Mouse (Mus musculus) forebrain, embryonic 15.5 days (tissue): ENCODE measurements at regions not wholly inside any gene's neighbourhood (a gene's known extent, or its start where the extent isn't known, plus 50 kb on each side); places are given as distances from the start of the nearest gene placed in this dataset.

Experiments
- ATAC-seq: fragments of 200-750 bp; cut with Nextera tagmentation; replicated peaks from 2 replicates; pipeline ENCODE4 v1.8.0; 2017; ENCODE audit warnings: mild to moderate bottlenecking, moderate TSS enrichment, moderate library complexity
- H3K27ac ChIP-seq: fragments of 300-500 bp; sonication (generic); replicated peaks from 2 replicates; pipeline ENCODE4 v1.5.1; 2015; ENCODE audit warnings: mild to moderate bottlenecking, inconsistent platforms
- H3K27me3 ChIP-seq: fragments of 300-500 bp; sonication (generic); 2 replicates; pipeline ENCODE4 v1.6.1; 2015; ENCODE audit warnings: inconsistent platforms
- H3K36me3 ChIP-seq: fragments of 300-500 bp; sonication (generic); 2 replicates; pipeline ENCODE4 v1.6.1; 2015; ENCODE audit warnings: mild to moderate bottlenecking, inconsistent platforms
- H3K4me1 ChIP-seq: fragments of 300-500 bp; sonication (generic); 2 replicates; pipeline ENCODE4 v1.6.1; 2015; ENCODE audit warnings: inconsistent platforms
- H3K4me2 ChIP-seq: fragments of 300-500 bp; sonication (generic); replicated peaks from 2 replicates; pipeline ENCODE4 v1.6.1; 2015; ENCODE audit warnings: mild to moderate bottlenecking, inconsistent platforms
- H3K4me3 ChIP-seq: fragments of 300-500 bp; sonication (generic); 2 replicates; pipeline ENCODE4 v1.5.1; 2015; ENCODE audit warnings: mild to moderate bottlenecking, inconsistent platforms
- H3K9ac ChIP-seq: fragments of 300-500 bp; sonication (generic); replicated peaks from 2 replicates; pipeline ENCODE4 v1.6.1; 2015; ENCODE audit warnings: mild to moderate bottlenecking, inconsistent platforms
- H3K9me3 ChIP-seq: fragments of 300-500 bp; sonication (generic); 2 replicates; pipeline ENCODE4 v1.6.1; 2016; ENCODE audit warnings: inconsistent platforms
- WGBS: fragments of 180-500 bp; shearing (Covaris S2); methylation state at CpG from one replicate; pipeline ENCODE4 v1.1.7; 2015; ENCODE audit warnings: mixed read lengths; 5-methylcytosine and 5-hydroxymethylcytosine counted together

DNA sequence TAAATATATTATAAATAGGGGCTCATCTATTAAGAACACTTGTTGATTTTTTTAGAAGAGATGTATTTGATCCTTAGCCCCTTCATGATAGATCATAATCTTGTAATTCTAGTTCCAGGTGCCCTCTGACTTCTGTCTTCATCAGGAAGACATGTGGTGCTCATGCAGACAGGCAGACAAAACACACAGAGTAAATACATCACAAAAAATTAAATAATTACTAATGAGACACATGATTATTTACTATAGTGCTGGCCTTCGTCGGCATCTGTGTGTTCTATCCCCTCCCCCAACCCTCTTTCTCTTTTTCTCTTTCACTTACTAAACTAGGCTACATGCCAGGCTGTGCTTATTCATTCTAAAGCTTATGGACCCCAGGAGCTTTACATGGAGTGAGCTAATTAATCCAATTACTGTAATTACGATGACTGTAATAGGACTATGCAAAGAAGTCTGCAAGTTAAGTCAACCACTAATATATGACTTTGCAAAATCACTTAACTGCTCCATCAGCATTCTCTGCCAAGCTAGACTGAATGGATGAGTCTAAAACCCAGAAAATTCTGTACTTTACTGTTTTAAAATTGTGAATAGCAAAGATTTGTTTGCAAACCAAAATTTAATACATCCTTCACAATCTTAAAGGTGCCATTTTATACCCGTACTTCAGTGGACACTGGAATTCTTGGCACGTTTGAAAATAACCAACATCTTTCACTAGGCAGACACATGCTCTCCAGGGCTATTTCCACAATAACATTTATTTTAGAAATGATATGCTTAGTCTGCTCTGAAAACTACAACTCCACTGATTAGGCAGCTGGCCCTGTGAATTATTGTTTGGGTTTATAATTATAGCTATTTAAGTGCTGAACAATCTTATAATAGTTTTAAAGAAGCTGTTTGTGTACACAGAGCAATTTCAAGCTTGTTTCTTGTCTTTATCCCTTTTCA, 659.9 kb downstream of the Slc22a22 start:
- H3K27ac ChIP-seq = no peak overlapping the region
- peaks cover 10% of the 10 kb centered on the region for H3K4me1 ChIP-seq
- H3K4me3 ChIP-seq = no peak overlapping the region
- peaks cover 30% of the 10 kb centered on the region for H3K27me3 ChIP-seq
- H3K36me3 ChIP-seq = no peaks in the 10 kb centered on the region
- no peaks in the 10 kb centered on the region for H3K9me3 ChIP-seq
- ATAC-seq = peak; percentile 92
- H3K9ac ChIP-seq = no peak overlapping the region
- WGBS = 6% methylated on average over 5 of the region's 5 CpGs
- H3K4me2 ChIP-seq = no peak overlapping the region

DNA sequence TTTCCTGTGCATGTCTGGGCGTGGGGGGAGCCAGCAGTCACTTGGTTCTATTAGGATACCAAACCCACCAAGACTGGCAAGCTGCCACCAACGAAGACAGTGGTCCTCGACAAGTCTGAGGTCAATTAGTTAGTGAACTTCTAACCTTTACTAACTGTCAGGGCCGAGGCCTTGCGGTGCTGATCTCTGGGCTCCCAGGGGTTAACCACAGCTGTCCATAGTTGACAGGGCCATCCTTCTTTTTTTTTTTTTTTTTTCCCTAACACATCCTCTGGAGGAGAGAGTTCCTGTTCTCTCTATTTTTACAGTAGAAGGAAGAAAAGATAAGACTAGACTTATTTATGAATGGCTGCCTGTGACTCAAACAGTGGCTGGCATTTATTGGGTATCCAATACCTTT, 663.5 kb downstream of the Slc22a22 start:
- no peaks in the 10 kb centered on the region for H3K9me3 ChIP-seq
- peaks cover 10% of the 10 kb centered on the region for H3K4me1 ChIP-seq
- WGBS = 56% methylated on average over 5 of the region's 5 CpGs
- H3K9ac ChIP-seq = no peak overlapping the region
- no peak overlapping the region for H3K4me3 ChIP-seq
- no peak overlapping the region for H3K27ac ChIP-seq
- ATAC-seq = no peak
- H3K27me3 ChIP-seq = peaks cover 8% of the 10 kb centered on the region
- H3K36me3 ChIP-seq = no peaks in the 10 kb centered on the region
- no peak overlapping the region for H3K4me2 ChIP-seq

- no peak overlapping the region for H3K9ac ChIP-seq
- no peak for ATAC-seq
- 0 out of 2 replicates have a peak, but pooled peaks cover 2% of the 10 kb centered on the region for H3K27me3 ChIP-seq
- peak overlapping the region; percentile 14 for H3K4me2 ChIP-seq
- no peaks in the 10 kb centered on the region for H3K36me3 ChIP-seq
- H3K27ac ChIP-seq = no peak overlapping the region
- no peaks in the 10 kb centered on the region for H3K9me3 ChIP-seq
- H3K4me3 ChIP-seq = no peak overlapping the region
- WGBS = 38% methylated on average over 13 of the region's 13 CpGs
- no peaks in the 10 kb centered on the region for H3K4me1 ChIP-seq
These were observed 667.3 kb downstream of the Slc22a22 start for GRCm38 (mm10) chr15:56810151-56810550.

GRCm38 (mm10) chr15:56807611-56808010, 669.8 kb downstream of the Slc22a22 start:
- no peak overlapping the region for H3K9ac ChIP-seq
- no peaks in the 10 kb centered on the region for H3K9me3 ChIP-seq
- no peak overlapping the region for H3K4me3 ChIP-seq
- 68% methylated on average over 5 of the region's 5 CpGs for WGBS
- H3K4me2 ChIP-seq = no peak overlapping the region
- no peaks in the 10 kb centered on the region for H3K4me1 ChIP-seq
- no peak overlapping the region for H3K27ac ChIP-seq
- no peaks in the 10 kb centered on the region for H3K36me3 ChIP-seq
- H3K27me3 ChIP-seq = no peaks in the 10 kb centered on the region
- ATAC-seq = no peak

- Histone ChIP-seq H3K27me3 (no peaks in the 10 kb centered on the region), H3K9me3 (no peaks in the 10 kb centered on the region), H3K4me2 (no peak overlapping the region), H3K9ac (no peak overlapping the region), H3K36me3 (no peaks in the 10 kb centered on the region), H3K4me1 (no peaks in the 10 kb centered on the region), H3K4me3 (no peak overlapping the region), H3K27ac (no peak overlapping the region)
- no peak for ATAC-seq
- WGBS = 93% methylated on average over 2 of the region's 2 CpGs
These were observed 675.5 kb downstream of the Slc22a22 start for GRCm38 (mm10) chr15:56801933-56802332.

- Histone ChIP-seq H3K36me3 (no peaks in the 10 kb centered on the region), H3K4me1 (no peaks in the 10 kb centered on the region), H3K4me3 (no peak overlapping the region), H3K9ac (no peak overlapping the region), H3K27ac (no peak overlapping the region), H3K27me3 (no peaks in the 10 kb centered on the region), H3K9me3 (no peaks in the 10 kb centered on the region), H3K4me2 (no peak overlapping the region)
- ATAC-seq = no peak
- 61% methylated on average over 5 of the region's 5 CpGs for WGBS
These were observed 702.0 kb downstream of the Slc22a22 start for GRCm38 (mm10) chr15:56775431-56775830.

- Histone ChIP-seq H3K9ac (no peak overlapping the region), H3K27me3 (no peaks in the 10 kb centered on the region), H3K4me2 (no peak overlapping the region), H3K27ac (no peak overlapping the region), H3K4me3 (no peak overlapping the region), H3K4me1 (no peaks in the 10 kb centered on the region), H3K36me3 (no peaks in the 10 kb centered on the region), H3K9me3 (no peaks in the 10 kb centered on the region)
- no peak for ATAC-seq
- 69% methylated on average over 9 of the region's 9 CpGs for WGBS
These were observed 702.6 kb downstream of the Slc22a22 start for GRCm38 (mm10) chr15:56774648-56775393.

- 77% methylated on average over 6 of the region's 6 CpGs for WGBS
- no peak overlapping the region for H3K4me2 ChIP-seq
- no peaks in the 10 kb centered on the region for H3K9me3 ChIP-seq
- H3K9ac ChIP-seq = no peak overlapping the region
- ATAC-seq = no peak
- no peak overlapping the region for H3K4me3 ChIP-seq
- H3K27me3 ChIP-seq = no peaks in the 10 kb centered on the region
- H3K27ac ChIP-seq = no peak overlapping the region
- no peaks in the 10 kb centered on the region for H3K4me1 ChIP-seq
- no peaks in the 10 kb centered on the region for H3K36me3 ChIP-seq
These were observed 711.1 kb downstream of the Slc22a22 start for GRCm38 (mm10) chr15:56766356-56766755.

DNA sequence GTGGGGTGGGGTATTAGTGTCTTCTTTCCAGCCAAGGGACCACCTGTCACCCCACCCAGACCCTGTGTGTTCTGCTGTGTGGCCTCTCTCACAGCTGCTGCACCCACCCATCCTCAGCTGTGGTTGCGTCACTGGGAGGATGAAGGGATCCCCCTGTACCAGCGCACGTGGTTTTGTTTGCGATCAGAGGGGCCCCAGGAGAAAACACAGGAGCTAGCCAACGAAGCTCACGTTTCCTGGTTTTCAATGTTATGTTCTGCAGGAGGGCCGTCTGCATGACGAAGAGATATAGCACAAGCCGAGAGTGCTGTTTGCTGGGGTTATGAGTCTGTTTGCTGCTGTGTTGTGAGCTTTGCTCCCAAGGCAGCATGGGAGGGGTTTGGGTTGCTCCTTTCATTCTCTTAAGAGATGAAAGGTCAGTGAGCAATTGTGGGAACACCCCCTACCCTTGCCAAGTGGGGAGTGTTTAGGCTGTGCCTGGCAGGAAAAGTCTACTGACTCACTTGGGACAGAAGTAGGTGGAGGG, 712.4 kb downstream of the Slc22a22 start:
- WGBS = 27% methylated on average over 9 of the region's 9 CpGs
- Histone ChIP-seq H3K9ac (no peak overlapping the region), H3K9me3 (no peaks in the 10 kb centered on the region), H3K27ac (no peak overlapping the region), H3K4me3 (no peak overlapping the region), H3K4me1 (no peaks in the 10 kb centered on the region), H3K27me3 (no peaks in the 10 kb centered on the region), H3K4me2 (no peak overlapping the region), H3K36me3 (no peaks in the 10 kb centered on the region)
- ATAC-seq = no peak

GRCm38 (mm10) chr15:56764019-56764418, 713.4 kb downstream of the Slc22a22 start:
- Histone ChIP-seq H3K36me3 (no peaks in the 10 kb centered on the region), H3K27ac (no peak overlapping the region), H3K27me3 (no peaks in the 10 kb centered on the region), H3K4me2 (no peak overlapping the region), H3K4me1 (no peaks in the 10 kb centered on the region), H3K9me3 (no peaks in the 10 kb centered on the region), H3K4me3 (no peak overlapping the region), H3K9ac (no peak overlapping the region)
- no peak for ATAC-seq
- WGBS = 81% methylated on average over 5 of the region's 5 CpGs

- H3K27ac ChIP-seq = no peak overlapping the region
- no peaks in the 10 kb centered on the region for H3K27me3 ChIP-seq
- no peaks in the 10 kb centered on the region for H3K4me1 ChIP-seq
- H3K4me3 ChIP-seq = no peak overlapping the region
- no peaks in the 10 kb centered on the region for H3K9me3 ChIP-seq
- no peak for ATAC-seq
- no peak overlapping the region for H3K9ac ChIP-seq
- WGBS = 49% methylated on average over 1 of the region's 1 CpGs
- H3K4me2 ChIP-seq = no peak overlapping the region
- no peaks in the 10 kb centered on the region for H3K36me3 ChIP-seq
These were observed 730.7 kb downstream of the Slc22a22 start for GRCm38 (mm10) chr15:56746698-56747097.

GRCm38 (mm10) chr15:56744915-56745314, 732.5 kb downstream of the Slc22a22 start:
- Histone ChIP-seq H3K27ac (no peak overlapping the region), H3K4me2 (no peak overlapping the region), H3K9me3 (no peaks in the 10 kb centered on the region), H3K4me3 (no peak overlapping the region), H3K4me1 (no peaks in the 10 kb centered on the region), H3K27me3 (no peaks in the 10 kb centered on the region), H3K9ac (no peak overlapping the region), H3K36me3 (no peaks in the 10 kb centered on the region)
- no peak for ATAC-seq
- 34% methylated on average over 4 of the region's 4 CpGs for WGBS
